Mouse (Mus musculus) neural tube, embryonic 14.5 days (tissue): Measurements from ENCODE around the gene Arid3a. TPM values are rescaled to one million over a fixed set of nuclear protein-coding genes. Genes with fewer than 3 reads are reported as not detected.

ENCODE experiments used
- ATAC-seq: fragments of 200-750 bp; cut with Nextera tagmentation; 2 replicates; pipeline ENCODE4 v1.8.0; 2017; ENCODE audit warnings: low read depth, mild to moderate bottlenecking, moderate TSS enrichment, moderate library complexity
- H3K27ac ChIP-seq: fragments of 300-500 bp; sonication (generic); 2 replicates; pipeline ENCODE4 v1.5.1; 2014; ENCODE audit warnings: low read depth, mild to moderate bottlenecking, control low read depth, low read length, moderate library complexity, mixed read lengths
- H3K27me3 ChIP-seq: fragments of 300-500 bp; sonication (generic); 2 replicates; pipeline ENCODE4 v1.6.1; 2014; ENCODE audit warnings: low read length; ENCODE audit not compliant: control insufficient read depth, insufficient read depth
- H3K36me3 ChIP-seq: fragments of 300-500 bp; sonication (generic); 2 replicates; pipeline ENCODE4 v1.6.1; 2014; ENCODE audit warnings: low read length, mixed read lengths; ENCODE audit not compliant: control insufficient read depth, insufficient read depth
- H3K4me1 ChIP-seq: fragments of 300-500 bp; sonication (generic); 2 replicates; pipeline ENCODE4 v1.6.1; 2014; ENCODE audit warnings: low read length; ENCODE audit not compliant: control insufficient read depth, insufficient read depth
- H3K4me2 ChIP-seq: fragments of 300-500 bp; sonication (generic); 2 replicates; pipeline ENCODE4 v1.6.1; 2014; ENCODE audit warnings: mild to moderate bottlenecking, low read depth, low read length, control low read depth
- H3K4me3 ChIP-seq: fragments of 300-500 bp; sonication (generic); 2 replicates; pipeline ENCODE4 v1.5.1; 2014; ENCODE audit warnings: low read depth, low read length, control low read depth, mixed read lengths
- H3K9ac ChIP-seq: fragments of 300-500 bp; sonication (generic); replicated peaks from 2 replicates; pipeline ENCODE4 v1.6.1; 2014; ENCODE audit warnings: low read depth, mild to moderate bottlenecking, control low read depth, low read length, mixed read lengths
- H3K9me3 ChIP-seq: fragments of 300-500 bp; sonication (generic); 2 replicates; pipeline ENCODE4 v1.6.1; 2016; ENCODE audit warnings: low read length; ENCODE audit not compliant: control insufficient read depth
- WGBS: fragments of 180-500 bp; shearing (Covaris S2); extraction: QIAGEN DNeasy Blood & Tissue Kit; methylation state at CpG from one replicate; pipeline ENCODE4 v1.1.7; 2014; 5-methylcytosine and 5-hydroxymethylcytosine counted together
- polyA plus RNA-seq: library from polyadenylated mRNA; unstranded; fragments of >200 nt; fragmentation: Nextera tagmentation; extraction: Ambion mirVana; gene quantifications from 2 replicates; pipeline ENCODE4 v1.2.1, GENCODE M21; 2014

Arid3a gene
- polyA plus RNA-seq, 1 experiment from 2014 or later, result 5.1 TPM

DNA sequence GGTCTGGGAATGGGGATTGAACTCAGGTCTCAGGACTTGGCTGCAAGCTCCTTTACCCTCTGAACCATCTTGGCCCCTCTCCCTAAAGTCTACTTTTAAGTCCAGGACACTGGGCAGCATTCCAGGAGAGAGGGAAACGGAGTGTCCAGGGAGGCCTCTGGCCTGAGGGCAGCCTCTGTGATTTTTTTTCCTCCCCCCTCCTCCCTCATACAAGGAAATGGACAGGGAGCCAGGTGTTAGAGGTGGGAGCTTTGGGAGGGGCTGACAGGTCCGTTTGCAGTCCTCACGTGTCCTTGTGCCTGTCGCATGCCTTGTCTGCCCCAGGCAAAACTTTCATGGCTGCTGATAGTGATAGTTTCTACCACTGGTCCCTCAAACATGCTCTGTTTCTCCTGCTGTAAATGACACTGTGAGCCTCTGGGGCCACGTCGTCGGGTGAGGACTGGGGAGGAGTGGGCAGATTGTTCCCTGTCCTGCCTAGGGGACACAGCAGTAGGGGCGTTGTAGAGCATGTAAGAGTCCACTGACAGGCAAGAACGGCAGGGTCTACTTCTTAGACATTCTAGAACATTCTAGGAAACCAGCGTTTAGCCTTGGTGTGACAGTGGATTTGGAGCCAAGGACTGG is 9.6 kb downstream of the Arid3a start:
- H3K4me2 ChIP-seq, result no peak overlapping the region
- no peaks in the 10 kb centered on the region for H3K27me3 ChIP-seq
- 0 out of 2 replicates have a peak overlapping the region, but pooled peaks have one; percentile 3 for H3K27ac ChIP-seq
- H3K4me3 ChIP-seq, result no peak overlapping the region
- 79% methylated on average over 10 of the region's 10 CpGs for WGBS
- H3K36me3 ChIP-seq, result peaks cover 13% of the 10 kb centered on the region
- no peaks in the 10 kb centered on the region for H3K9me3 ChIP-seq
- peak overlapping the region; percentile 25; the same call in 1 of the 2 replicates for H3K9ac ChIP-seq
- H3K4me1 ChIP-seq, result peaks cover 25% of the 10 kb centered on the region
- ATAC-seq, result no peak

- Histone ChIP-seq H3K27me3 (no peaks in the 10 kb centered on the region), H3K4me3 (no peak overlapping the region), H3K4me1 (peaks cover 25% of the 10 kb centered on the region), H3K9ac (peak overlapping the region; percentile 25; the same call in 1 of the 2 replicates), H3K4me2 (no peak overlapping the region), H3K36me3 (peaks cover 13% of the 10 kb centered on the region), H3K9me3 (no peaks in the 10 kb centered on the region), H3K27ac (0 out of 2 replicates have a peak overlapping the region, but pooled peaks have one; percentile 3)
- no peak for ATAC-seq
- WGBS, result 48% methylated on average over 27 of the region's 27 CpGs
Measured at GRCm38 (mm10) chr10:79936911-79937441, 10.1 kb downstream of the Arid3a start.

GRCm38 (mm10) chr10:79937775-79938526 is 11.1 kb downstream of the Arid3a start:
- WGBS, result 36% methylated on average over 11 of the region's 11 CpGs
- Histone ChIP-seq H3K4me3 (no peak overlapping the region), H3K4me2 (no peak overlapping the region), H3K27ac (no peak overlapping the region), H3K36me3 (0 out of 2 replicates have a peak, but pooled peaks cover 6% of the 10 kb centered on the region), H3K9ac (no peak overlapping the region), H3K9me3 (no peaks in the 10 kb centered on the region), H3K27me3 (no peaks in the 10 kb centered on the region), H3K4me1 (peaks cover 19% of the 10 kb centered on the region)
- no peak for ATAC-seq

DNA sequence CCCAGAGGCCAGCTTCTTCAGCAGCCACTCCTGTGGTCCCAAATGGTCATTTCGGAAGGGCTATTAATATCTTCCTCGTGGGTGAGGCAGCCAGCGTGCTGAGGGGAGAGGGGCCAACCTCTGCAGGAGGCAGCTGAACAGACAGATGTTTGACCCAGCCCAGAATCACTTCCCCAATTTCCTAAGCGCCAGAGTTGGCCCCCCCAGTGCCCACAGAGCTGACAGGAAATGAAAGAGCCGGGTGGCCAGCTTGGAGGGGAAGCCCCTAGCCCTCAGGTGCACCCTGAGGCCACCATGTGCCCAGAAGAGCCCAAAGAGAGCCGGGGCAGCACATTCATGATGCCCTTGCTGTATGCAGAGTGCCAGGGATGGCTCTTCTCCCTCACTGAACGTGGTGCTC is 13.9 kb downstream of the Arid3a start:
- Histone ChIP-seq H3K27me3 (no peaks in the 10 kb centered on the region), H3K4me2 (no peak overlapping the region), H3K9me3 (no peaks in the 10 kb centered on the region), H3K9ac (no peak overlapping the region), H3K27ac (no peak overlapping the region), H3K4me3 (no peak overlapping the region), H3K36me3 (0 out of 2 replicates have a peak, but pooled peaks cover 6% of the 10 kb centered on the region), H3K4me1 (peaks cover 16% of the 10 kb centered on the region)
- 68% methylated on average over 7 of the region's 7 CpGs for WGBS
- no peak for ATAC-seq

DNA sequence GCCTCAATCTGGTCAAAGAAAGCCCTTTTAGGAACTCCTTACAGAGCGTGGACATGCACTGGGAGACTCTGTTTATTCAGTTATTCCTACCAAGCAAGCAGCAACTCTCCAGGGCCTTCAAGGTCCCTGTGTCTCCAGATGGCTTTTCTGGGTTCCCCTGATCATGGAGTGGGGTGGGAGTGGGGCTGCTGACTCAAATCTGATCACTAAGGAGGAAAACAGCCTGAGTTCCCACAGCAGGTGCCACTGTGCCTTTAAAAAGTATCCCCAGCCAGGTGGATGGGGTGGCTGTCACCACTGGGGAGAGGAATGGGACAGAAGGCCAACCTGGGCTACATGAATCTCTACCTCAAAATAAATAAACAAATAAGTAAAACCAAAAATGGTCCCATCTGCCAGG is 16.1 kb downstream of the Arid3a start:
- Histone ChIP-seq H3K27me3 (no peaks in the 10 kb centered on the region), H3K27ac (no peak overlapping the region), H3K36me3 (peaks cover 6% of the 10 kb centered on the region; the same call in 1 of the 2 replicates), H3K4me1 (peaks cover 8% of the 10 kb centered on the region; the same call in 1 of the 2 replicates), H3K9ac (no peak overlapping the region), H3K4me2 (no peak overlapping the region), H3K4me3 (no peak overlapping the region), H3K9me3 (no peaks in the 10 kb centered on the region)
- WGBS, result 70% methylated on average over 1 of the region's 1 CpGs
- no peak for ATAC-seq

DNA sequence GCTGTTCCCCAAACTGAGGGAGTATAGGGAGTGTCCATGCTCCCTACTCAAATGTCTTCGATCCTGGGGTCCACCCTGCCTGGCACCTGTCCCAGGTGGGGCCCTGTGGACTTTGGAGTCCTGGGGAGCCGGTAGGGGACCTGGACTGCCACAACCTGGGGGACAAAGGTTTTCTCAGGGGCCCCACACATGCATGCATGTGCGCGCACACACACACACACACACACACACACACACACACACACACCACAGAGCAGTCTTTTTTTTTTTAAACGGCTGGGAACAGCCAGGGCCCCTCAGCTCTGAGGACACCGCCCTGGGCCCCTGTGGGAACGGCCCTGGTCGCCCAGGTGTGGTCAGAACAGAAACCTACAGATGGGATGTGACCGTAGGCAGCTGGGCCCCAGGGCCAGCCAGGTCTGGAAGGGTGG is 16.6 kb downstream of the Arid3a start:
- Histone ChIP-seq H3K9me3 (no peaks in the 10 kb centered on the region), H3K4me3 (no peak overlapping the region), H3K36me3 (peaks cover 4% of the 10 kb centered on the region; the same call in 1 of the 2 replicates), H3K4me1 (peaks cover 8% of the 10 kb centered on the region; the same call in 1 of the 2 replicates), H3K4me2 (no peak overlapping the region), H3K9ac (0 out of 2 replicates have a peak overlapping the region, but pooled peaks have one; percentile 16), H3K27ac (no peak overlapping the region), H3K27me3 (no peaks in the 10 kb centered on the region)
- no peak for ATAC-seq
- WGBS, result 53% methylated on average over 9 of the region's 9 CpGs

GRCm38 (mm10) chr10:79945507-79946234 is 18.8 kb downstream of the Arid3a start:
- 12% methylated on average over 16 of the region's 16 CpGs for WGBS
- peak overlapping the region; percentile 41 for H3K9ac ChIP-seq
- H3K4me2 ChIP-seq, result no peak overlapping the region
- H3K9me3 ChIP-seq, result no peaks in the 10 kb centered on the region
- peaks cover 8% of the 10 kb centered on the region; the same call in 1 of the 2 replicates for H3K4me1 ChIP-seq
- no peak overlapping the region for H3K4me3 ChIP-seq
- no peaks in the 10 kb centered on the region for H3K27me3 ChIP-seq
- 0 out of 2 replicates have a peak, but pooled peaks have one; percentile 39 for ATAC-seq
- peaks cover 10% of the 10 kb centered on the region for H3K36me3 ChIP-seq
- no peak overlapping the region; the same call in 1 of the 2 replicates for H3K27ac ChIP-seq

- no peak for ATAC-seq
- Histone ChIP-seq H3K9ac (no peak overlapping the region), H3K4me2 (no peak overlapping the region), H3K36me3 (peaks cover 20% of the 10 kb centered on the region), H3K4me1 (peaks cover 8% of the 10 kb centered on the region; the same call in 1 of the 2 replicates), H3K27ac (no peak overlapping the region), H3K4me3 (no peak overlapping the region), H3K27me3 (no peaks in the 10 kb centered on the region), H3K9me3 (no peaks in the 10 kb centered on the region)
- WGBS, result 10% methylated on average over 6 of the region's 7 CpGs
Measured at GRCm38 (mm10) chr10:79946752-79947322, 20.0 kb downstream of the Arid3a start.
